Mouse (Mus musculus) neural tube, embryonic 13.5 days (tissue): ENCODE measurements around the gene Mark3. TPM values are rescaled to one million over a fixed set of nuclear protein-coding genes. Genes with fewer than 3 reads are reported as not detected.
A peak's percentile ranks its signal among the peaks of the same experiment; 100 is the strongest.

Experiments
- ATAC-seq: fragments of 200-750 bp; cut with Nextera tagmentation; 2 replicates; pipeline ENCODE4 v1.8.0; 2017; ENCODE audit warnings: low read depth, mild to moderate bottlenecking, moderate TSS enrichment, moderate library complexity
- H3K27ac ChIP-seq: fragments of 300-500 bp; sonication (generic); replicated peaks from 2 replicates; pipeline ENCODE4 v1.5.1; 2015; ENCODE audit warnings: moderate library complexity, mild to moderate bottlenecking, inconsistent platforms
- H3K27me3 ChIP-seq: fragments of 300-500 bp; sonication (generic); 2 replicates; pipeline ENCODE4 v1.6.1; 2015; ENCODE audit warnings: mild to moderate bottlenecking, inconsistent platforms
- H3K36me3 ChIP-seq: fragments of 300-500 bp; sonication (generic); 2 replicates; pipeline ENCODE4 v1.6.1; 2015; ENCODE audit warnings: mild to moderate bottlenecking, inconsistent platforms
- H3K4me1 ChIP-seq: fragments of 300-500 bp; sonication (generic); replicated peaks from 2 replicates; pipeline ENCODE4 v1.6.1; 2015; ENCODE audit warnings: inconsistent platforms
- H3K4me2 ChIP-seq: fragments of 300-500 bp; sonication (generic); 2 replicates; pipeline ENCODE4 v1.6.1; 2015; ENCODE audit warnings: inconsistent platforms, mild to moderate bottlenecking, moderate library complexity
- H3K4me3 ChIP-seq: fragments of 300-500 bp; sonication (generic); 2 replicates; pipeline ENCODE4 v1.5.1; 2015; ENCODE audit warnings: mild to moderate bottlenecking, inconsistent platforms
- H3K9ac ChIP-seq: fragments of 300-500 bp; sonication (generic); 2 replicates; pipeline ENCODE4 v1.6.1; 2015; ENCODE audit warnings: moderate library complexity, mild to moderate bottlenecking, inconsistent platforms
- H3K9me3 ChIP-seq: fragments of 300-500 bp; sonication (generic); 2 replicates; pipeline ENCODE4 v1.6.1; 2016; ENCODE audit warnings: inconsistent platforms
- WGBS: fragments of 180-500 bp; shearing (Covaris S2); methylation state at CpG from one replicate; pipeline ENCODE4 v1.1.7; 2015; 5-methylcytosine and 5-hydroxymethylcytosine counted together
- polyA plus RNA-seq: library from polyadenylated mRNA; unstranded; fragments of >200 nt; fragmentation: Nextera tagmentation; extraction: Ambion mirVana; gene quantifications from 2 replicates; pipeline ENCODE4 v1.2.1, GENCODE M21; 2015

The Mark3 gene
- polyA plus RNA-seq, result 53.1 and 61.5 TPM in 2 replicates

DNA sequence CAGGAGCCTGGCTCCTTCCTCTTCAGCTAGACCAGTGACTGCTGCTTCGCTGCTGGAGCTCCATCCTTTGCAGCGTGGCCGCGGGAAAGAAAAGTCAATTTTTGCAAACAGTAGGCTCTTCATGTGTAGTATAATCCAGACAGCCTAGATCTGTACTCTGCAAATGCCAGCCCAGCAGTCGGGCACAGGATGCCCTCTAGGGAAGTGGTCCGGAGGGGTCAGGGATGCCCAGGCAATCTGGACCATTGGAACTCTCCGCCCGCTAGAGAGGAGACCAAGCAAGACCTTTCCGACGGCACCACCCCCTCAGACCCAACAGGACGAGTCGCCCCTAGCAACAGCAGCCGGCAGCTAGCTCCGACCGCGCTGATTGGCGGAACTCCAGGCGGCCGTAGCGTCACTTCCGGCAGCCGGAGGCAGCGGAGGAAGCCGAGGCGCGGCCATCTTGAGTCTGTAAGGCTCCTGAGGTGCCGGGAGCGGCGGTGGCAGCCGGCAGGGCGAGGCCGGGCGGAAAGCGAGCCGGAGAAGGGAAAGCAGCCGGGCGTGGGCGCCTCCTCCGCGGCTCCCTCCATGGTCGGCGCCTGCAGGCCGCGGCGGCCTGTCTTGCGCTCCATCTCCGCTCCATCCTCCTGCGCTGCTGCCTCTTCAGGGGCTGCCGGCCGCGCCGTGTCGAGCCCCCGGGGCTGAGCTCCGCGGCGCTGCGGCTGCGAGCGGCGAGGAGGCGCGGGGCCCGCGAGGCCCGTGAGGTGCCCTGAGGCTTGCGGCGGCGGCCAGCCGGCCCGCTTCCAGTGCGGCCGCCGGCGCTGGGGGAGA is at the start of gene Mark3:
Gene Mark3, plus strand, starts transcription at position 450 of the 813 bp plus-strand sequence.
- Histone ChIP-seq H3K4me3 (peak within 1 kb of the TSS; percentile 98), H3K4me1 (peaks cover 41% of the 10 kb centered on the region), H3K9ac (peak within 1 kb of the TSS; percentile 100), H3K27me3 (no peaks in the 10 kb centered on the region), H3K4me2 (peak within 1 kb of the TSS; percentile 89), H3K9me3 (no peaks in the 10 kb centered on the region), H3K27ac (peak within 1 kb of the TSS; percentile 98), H3K36me3 (no peaks in the 10 kb centered on the region)
- WGBS, result 1% methylated on average over 68 of the region's 75 CpGs
- ATAC-seq, result peak; percentile 98

DNA sequence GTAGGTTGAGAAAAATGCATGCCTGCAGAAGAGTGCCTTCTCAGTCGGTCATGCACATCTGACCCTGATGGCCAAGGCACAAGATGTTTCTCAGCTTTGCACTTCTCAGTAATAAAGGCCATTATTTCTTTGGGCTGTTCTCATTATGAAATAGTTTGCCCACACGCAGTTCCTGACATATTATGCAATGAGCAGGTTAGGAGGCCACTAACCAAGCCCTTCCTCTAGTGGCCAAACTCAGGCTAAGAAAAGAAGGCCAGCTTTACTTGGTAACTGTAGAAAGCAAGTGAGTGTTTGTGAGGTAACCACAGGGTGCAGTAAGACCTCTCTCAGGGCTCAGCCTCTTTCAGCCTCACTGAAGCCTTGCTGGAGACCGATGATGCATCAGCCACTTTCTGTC is 49.4 kb upstream of the Mark3 start:
- H3K27me3 ChIP-seq, result no peaks in the 10 kb centered on the region
- no peak overlapping the region for H3K27ac ChIP-seq
- no peak overlapping the region for H3K9ac ChIP-seq
- no peak overlapping the region for H3K4me2 ChIP-seq
- 85% methylated on average over 3 of the region's 3 CpGs for WGBS
- ATAC-seq, result no peak
- H3K4me3 ChIP-seq, result no peak overlapping the region
- H3K9me3 ChIP-seq, result peaks cover 17% of the 10 kb centered on the region
- H3K4me1 ChIP-seq, result no peaks in the 10 kb centered on the region
- H3K36me3 ChIP-seq, result no peaks in the 10 kb centered on the region

DNA sequence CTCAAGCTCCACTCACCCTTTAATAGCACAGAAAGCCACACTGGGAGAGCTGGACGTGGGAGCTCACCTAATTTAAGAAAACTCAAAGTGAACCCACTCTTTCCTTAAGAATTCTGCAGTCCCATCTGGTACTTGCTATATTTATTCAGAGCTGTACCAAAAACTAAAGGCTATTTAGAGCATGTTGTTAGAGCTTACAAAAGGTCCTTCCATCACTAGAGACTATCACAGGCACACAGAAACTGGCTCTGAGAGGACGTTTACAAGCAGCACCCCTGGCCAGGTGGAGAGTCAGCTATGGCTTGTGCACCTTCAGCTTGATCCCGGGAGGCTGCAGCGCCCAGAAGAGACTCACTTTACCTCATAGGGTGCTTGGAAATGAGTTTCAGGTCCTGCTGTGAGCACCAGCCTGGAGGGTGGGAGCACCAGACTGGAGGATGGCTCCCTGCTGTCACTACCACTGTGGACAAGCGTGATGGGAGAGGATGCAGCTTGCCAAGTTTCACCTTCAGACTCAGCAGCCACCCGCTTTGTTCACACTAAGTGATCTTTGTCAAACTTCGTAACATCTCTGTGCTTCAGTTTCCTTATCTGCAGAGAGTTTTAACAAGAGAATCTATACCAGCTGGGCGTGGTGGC is 46.6 kb upstream of the Mark3 start:
- no peak overlapping the region for H3K4me3 ChIP-seq
- no peaks in the 10 kb centered on the region for H3K27me3 ChIP-seq
- H3K4me1 ChIP-seq, result no peaks in the 10 kb centered on the region
- no peaks in the 10 kb centered on the region for H3K36me3 ChIP-seq
- WGBS, result 69% methylated on average over 8 of the region's 8 CpGs
- no peak overlapping the region for H3K4me2 ChIP-seq
- ATAC-seq, result no peak
- no peak overlapping the region for H3K27ac ChIP-seq
- no peak overlapping the region for H3K9ac ChIP-seq
- H3K9me3 ChIP-seq, result 0 out of 2 replicates have a peak, but pooled peaks cover 5% of the 10 kb centered on the region

DNA sequence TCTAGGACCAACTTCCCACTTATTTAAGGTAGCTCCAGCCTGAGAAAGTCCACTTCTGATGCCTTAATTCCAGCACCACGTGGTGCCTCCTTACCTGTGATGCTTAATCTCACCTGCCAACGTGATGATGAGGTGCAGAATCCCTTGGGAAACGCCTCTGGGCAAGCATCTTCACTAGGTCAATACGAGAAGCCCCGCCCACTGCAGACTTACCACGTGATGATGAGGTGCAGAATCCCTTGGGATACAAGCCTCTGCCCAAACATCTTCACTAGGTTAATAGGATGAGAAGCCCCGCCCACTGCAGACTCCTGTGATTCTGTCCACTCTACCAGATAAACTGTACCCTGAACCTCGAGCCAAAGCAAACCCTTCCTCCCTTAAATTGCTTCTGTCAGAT is 45.1 kb upstream of the Mark3 start:
- no peaks in the 10 kb centered on the region for H3K9me3 ChIP-seq
- no peaks in the 10 kb centered on the region for H3K36me3 ChIP-seq
- 20% methylated on average over 8 of the region's 8 CpGs for WGBS
- no peak for ATAC-seq
- H3K27ac ChIP-seq, result no peak overlapping the region
- H3K4me1 ChIP-seq, result no peaks in the 10 kb centered on the region
- no peak overlapping the region for H3K9ac ChIP-seq
- no peak overlapping the region for H3K4me3 ChIP-seq
- no peak overlapping the region for H3K4me2 ChIP-seq
- no peaks in the 10 kb centered on the region for H3K27me3 ChIP-seq

DNA sequence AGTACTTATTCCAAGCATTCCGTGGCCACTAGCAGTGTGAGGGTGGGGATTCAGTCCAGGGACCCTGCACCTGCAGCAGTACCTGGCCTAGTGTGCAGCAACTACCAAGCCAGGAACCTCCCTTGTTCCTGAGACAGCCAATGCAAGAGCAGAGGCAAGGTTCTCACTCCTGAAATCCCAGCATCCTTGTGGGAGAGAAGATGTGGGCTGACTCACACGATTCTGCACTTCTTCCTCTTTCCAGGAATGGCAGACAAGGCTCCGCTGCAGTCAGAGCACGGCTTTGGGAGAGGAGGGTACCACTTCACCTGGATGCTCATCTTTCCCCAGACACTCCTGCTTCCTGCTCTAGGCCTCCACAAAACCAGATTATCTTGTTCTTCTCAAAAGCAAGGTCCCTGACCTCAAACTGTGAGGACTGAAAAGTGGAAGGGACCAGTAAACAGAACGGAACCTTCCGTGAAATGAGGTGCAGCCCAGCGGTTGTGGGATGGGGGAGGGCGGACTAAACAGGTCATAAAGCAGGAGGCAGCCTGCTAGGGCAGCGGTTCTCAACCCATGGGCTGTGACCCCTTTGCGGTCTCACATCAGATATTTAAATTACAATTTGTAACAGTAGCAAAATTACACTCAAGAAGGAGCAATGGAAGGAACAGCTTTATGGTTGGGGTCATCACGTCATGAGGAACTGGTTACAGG is 41.1 kb upstream of the Mark3 start:
- no peaks in the 10 kb centered on the region for H3K36me3 ChIP-seq
- no peaks in the 10 kb centered on the region for H3K9me3 ChIP-seq
- H3K4me2 ChIP-seq, result no peak overlapping the region
- H3K9ac ChIP-seq, result no peak overlapping the region
- H3K4me3 ChIP-seq, result no peak overlapping the region
- no peak overlapping the region for H3K27ac ChIP-seq
- WGBS, result 63% methylated on average over 11 of the region's 11 CpGs
- no peak for ATAC-seq
- peaks cover 22% of the 10 kb centered on the region for H3K4me1 ChIP-seq
- no peaks in the 10 kb centered on the region for H3K27me3 ChIP-seq

DNA sequence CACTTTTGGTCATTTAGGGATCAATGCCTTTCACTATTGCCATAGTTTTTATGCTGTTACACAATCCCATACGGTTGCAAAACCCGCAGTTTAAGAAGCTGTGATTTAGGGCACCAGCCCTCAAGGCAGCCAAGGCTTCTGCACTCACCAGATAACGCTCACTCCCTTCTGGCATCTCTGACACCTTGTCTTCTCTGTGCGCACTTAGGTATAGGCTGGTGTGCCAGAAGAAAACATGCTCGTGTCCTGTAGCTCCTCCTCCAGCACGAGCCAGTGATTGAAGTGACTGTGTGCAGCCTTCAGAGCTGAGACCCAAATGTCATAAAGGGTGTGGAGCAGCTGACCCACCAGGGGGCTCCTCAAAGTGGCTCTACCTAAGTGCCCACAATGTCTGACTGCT is 39.0 kb upstream of the Mark3 start:
- H3K9me3 ChIP-seq, result no peaks in the 10 kb centered on the region
- no peak for ATAC-seq
- no peak overlapping the region for H3K4me3 ChIP-seq
- H3K36me3 ChIP-seq, result peaks cover 11% of the 10 kb centered on the region
- peaks cover 37% of the 10 kb centered on the region for H3K4me1 ChIP-seq
- no peaks in the 10 kb centered on the region for H3K27me3 ChIP-seq
- H3K9ac ChIP-seq, result no peak overlapping the region
- no peak overlapping the region for H3K4me2 ChIP-seq
- 64% methylated on average over 6 of the region's 6 CpGs for WGBS
- H3K27ac ChIP-seq, result no peak overlapping the region

DNA sequence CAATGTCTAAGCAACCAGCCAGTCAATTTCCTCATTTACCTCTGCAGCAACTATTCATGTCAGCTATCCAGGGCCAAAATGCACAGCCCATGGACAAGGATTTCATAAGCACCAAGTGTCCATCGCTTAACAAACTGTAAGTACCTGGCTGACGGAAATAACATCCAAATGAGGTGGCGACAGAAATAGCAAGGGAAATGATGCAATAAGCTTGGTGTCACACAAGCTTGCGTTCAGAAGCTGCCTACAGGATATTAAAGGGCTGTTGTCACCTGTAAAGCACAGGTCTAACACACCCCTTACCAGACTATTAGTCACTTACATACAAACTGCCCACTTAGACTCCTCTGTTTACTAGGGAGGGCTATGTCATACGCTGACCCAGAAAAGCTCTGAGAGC is 38.6 kb upstream of the Mark3 start:
- no peak overlapping the region for H3K9ac ChIP-seq
- H3K27ac ChIP-seq, result no peak overlapping the region
- H3K36me3 ChIP-seq, result peaks cover 16% of the 10 kb centered on the region
- no peak overlapping the region for H3K4me3 ChIP-seq
- H3K9me3 ChIP-seq, result no peaks in the 10 kb centered on the region
- H3K4me2 ChIP-seq, result no peak overlapping the region
- peaks cover 42% of the 10 kb centered on the region for H3K4me1 ChIP-seq
- WGBS, result 85% methylated on average over 5 of the region's 5 CpGs
- no peak for ATAC-seq
- no peaks in the 10 kb centered on the region for H3K27me3 ChIP-seq

DNA sequence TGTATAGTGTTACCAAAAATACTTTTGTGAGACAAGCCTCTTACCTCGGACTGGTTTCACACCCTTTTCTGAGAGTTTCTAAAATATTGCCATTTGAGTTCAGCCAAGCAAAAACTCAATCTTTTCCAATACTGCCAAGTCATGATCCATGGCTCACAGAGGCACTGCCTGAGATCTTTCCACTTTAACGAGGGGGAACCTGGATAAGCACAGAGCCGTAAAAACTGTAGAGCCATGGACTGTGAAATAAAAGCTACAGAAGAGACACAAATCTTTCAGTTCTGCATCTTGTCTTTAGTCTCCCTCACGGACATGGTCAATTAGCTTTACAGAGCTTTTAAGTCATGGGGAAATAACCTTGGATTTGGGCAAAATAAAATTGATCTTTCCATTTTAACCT is 37.6 kb upstream of the Mark3 start:
- H3K27ac ChIP-seq, result peak overlapping the region; percentile 95
- H3K4me3 ChIP-seq, result peak overlapping the region; percentile 90
- H3K27me3 ChIP-seq, result no peaks in the 10 kb centered on the region
- 22% methylated on average over 4 of the region's 4 CpGs for WGBS
- H3K4me1 ChIP-seq, result peaks cover 51% of the 10 kb centered on the region
- H3K4me2 ChIP-seq, result peak overlapping the region; percentile 60
- peaks cover 25% of the 10 kb centered on the region for H3K36me3 ChIP-seq
- H3K9ac ChIP-seq, result peak overlapping the region; percentile 97
- H3K9me3 ChIP-seq, result no peaks in the 10 kb centered on the region
- no peak for ATAC-seq

DNA sequence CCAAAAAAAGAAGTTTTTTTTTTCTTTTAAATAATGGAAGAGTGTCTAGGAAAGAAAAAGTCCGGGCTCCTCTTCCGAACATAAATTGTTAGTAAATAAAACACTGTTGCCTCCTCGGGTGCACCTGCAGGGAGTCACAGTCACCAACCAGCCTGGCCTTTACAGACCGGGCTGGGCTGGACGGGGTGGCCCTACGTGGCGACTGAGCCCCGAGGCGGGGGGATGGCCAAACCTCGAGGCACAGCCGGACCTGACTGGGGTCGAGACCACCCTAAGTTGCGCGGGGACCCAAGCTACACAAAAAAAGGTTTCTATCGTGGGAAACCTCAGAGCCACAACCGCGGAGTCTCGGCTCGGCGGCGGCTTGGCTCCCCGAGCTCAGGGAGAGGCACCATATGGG is 37.0 kb upstream of the Mark3 start:
- peaks cover 31% of the 10 kb centered on the region for H3K36me3 ChIP-seq
- H3K9me3 ChIP-seq, result no peaks in the 10 kb centered on the region
- H3K27ac ChIP-seq, result peak overlapping the region; percentile 95
- H3K9ac ChIP-seq, result peak overlapping the region; percentile 97
- WGBS, result under 1% methylated on average over 22 of the region's 22 CpGs
- peaks cover 51% of the 10 kb centered on the region for H3K4me1 ChIP-seq
- H3K4me2 ChIP-seq, result peak overlapping the region; percentile 60
- no peaks in the 10 kb centered on the region for H3K27me3 ChIP-seq
- peak; percentile 62 for ATAC-seq
- peak overlapping the region; percentile 90 for H3K4me3 ChIP-seq

DNA sequence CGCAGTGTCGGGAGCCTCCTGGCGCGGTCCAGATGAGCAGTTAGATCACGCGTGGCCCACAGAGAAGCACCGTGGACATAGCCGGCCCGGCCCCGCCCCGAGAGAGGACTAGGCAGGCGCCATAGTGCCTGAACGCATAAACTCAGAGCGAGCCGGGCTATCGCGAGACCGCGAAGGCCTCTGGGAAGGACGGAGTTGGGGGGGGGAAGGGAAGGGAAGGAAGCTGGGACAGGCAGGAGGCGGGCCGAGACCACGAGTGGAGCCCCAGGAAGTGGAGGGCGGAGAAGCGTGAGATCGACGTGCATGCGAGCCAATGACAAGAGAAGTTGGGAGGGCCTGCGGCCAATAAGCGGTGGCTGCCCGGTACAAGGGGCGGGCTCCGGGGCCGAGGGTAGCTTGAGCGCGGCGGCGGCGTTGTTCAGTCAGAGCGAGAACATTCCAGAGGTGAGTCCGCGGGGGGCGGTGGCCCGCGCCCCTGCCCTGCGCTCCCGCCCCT is 36.5 kb upstream of the Mark3 start, which contains the start of gene Eif5:
Gene Eif5, plus strand, starts transcription at position 221 of the 496 bp plus-strand sequence.
- no peaks in the 10 kb centered on the region for H3K9me3 ChIP-seq
- peak within 1 kb of the TSS; percentile 90 for H3K4me3 ChIP-seq
- WGBS, result under 1% methylated on average over 44 of the region's 47 CpGs
- H3K4me2 ChIP-seq, result peak within 1 kb of the TSS; percentile 78
- peak; percentile 99 for ATAC-seq
- peaks cover 51% of the 10 kb centered on the region for H3K4me1 ChIP-seq
- peak within 1 kb of the TSS; percentile 97 for H3K9ac ChIP-seq
- no peaks in the 10 kb centered on the region for H3K27me3 ChIP-seq
- H3K27ac ChIP-seq, result peak within 1 kb of the TSS; percentile 99
- peaks cover 36% of the 10 kb centered on the region for H3K36me3 ChIP-seq

DNA sequence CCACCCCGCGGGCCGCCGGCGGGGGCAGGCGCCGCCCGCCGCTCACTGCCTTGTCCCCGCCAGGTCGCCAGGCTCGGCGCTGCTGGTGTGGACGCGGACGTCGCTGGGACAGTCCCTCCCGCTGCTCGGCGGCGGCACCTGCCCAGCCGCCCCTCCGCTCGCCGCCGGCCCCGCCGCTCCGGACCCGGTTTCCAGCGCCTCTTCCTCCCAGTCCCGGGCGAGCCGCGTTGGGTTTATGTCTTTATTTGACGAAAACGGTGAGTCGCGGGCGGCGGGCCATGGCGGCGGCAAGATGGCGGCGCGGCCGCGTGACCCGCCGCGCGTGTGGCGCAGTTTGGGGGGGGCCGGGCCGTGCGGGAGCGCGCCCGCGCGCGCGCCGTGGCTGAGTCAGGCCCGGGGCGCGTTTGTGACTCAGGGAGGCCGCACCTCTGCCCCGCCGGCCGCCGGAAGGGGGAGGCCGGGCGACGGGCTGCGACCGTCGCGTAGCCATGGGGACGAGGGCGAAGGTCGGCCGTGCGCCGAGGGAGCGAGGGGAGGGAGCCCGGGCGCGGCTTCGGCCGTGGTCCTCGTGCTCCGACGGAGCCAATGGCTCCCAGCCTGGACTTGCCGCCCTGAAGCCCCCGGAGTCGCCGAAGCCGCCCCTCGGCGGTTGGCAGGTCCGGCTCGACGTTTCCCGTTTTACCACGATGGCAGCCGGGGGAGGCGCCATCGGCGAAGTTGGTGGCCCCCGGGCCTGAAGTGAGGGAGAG is 35.9 kb upstream of the Mark3 start:
- H3K27me3 ChIP-seq, result no peaks in the 10 kb centered on the region
- H3K36me3 ChIP-seq, result peaks cover 42% of the 10 kb centered on the region
- peaks cover 51% of the 10 kb centered on the region for H3K4me1 ChIP-seq
- H3K27ac ChIP-seq, result peak overlapping the region; percentile 99
- peak; percentile 69 for ATAC-seq
- no peaks in the 10 kb centered on the region for H3K9me3 ChIP-seq
- peak overlapping the region; percentile 78 for H3K4me2 ChIP-seq
- peak overlapping the region; percentile 90 for H3K4me3 ChIP-seq
- H3K9ac ChIP-seq, result peak overlapping the region; percentile 95
- under 1% methylated on average over 108 of the region's 111 CpGs for WGBS
